Mouse (Mus musculus) left cerebral cortex, postnatal 10 days (tissue): ENCODE results near the gene Cacnb3. TPM values are rescaled to one million over a fixed set of nuclear protein-coding genes. Genes with fewer than 3 reads are reported as not detected.
A peak's percentile ranks its signal among the peaks of the same experiment; 100 is the strongest.

Experiments used
- DNase-seq, 2 experiments: peaks; one replicate each; pipeline ENCODE4 v3.0.0; 2021 to 2022; ENCODE audit warnings: low spot score in 2 of 2, mixed read lengths in 1 of 2; ENCODE audit errors: extremely low spot score in 1 of 2
- intact Hi-C: fragments of 180-260 bp; cut with DNase I; formaldehyde crosslinking; loops from one replicate; pipeline ENCODE4 v1.15.1; 2025
- total RNA-seq, 2 experiments: library from RNA; stranded (reverse); gene quantifications; 2 replicates each; pipeline ENCODE4 v1.2.3; 2021

Cacnb3 gene
- total RNA-seq, 2 experiments from 2014 or later = 173 to 185 TPM

GRCm38 (mm10) chr15:98662567-98663545 is 32.2 kb downstream of the Cacnb3 start, which contains the start of gene Ddx23:
Gene Ddx23, minus strand, starts transcription at chr15:98662894.
- peak; percentile 95 to 97 for DNase-seq
- intact Hi-C loops = loop anchor here (5.0 kb wide), 1 partner anchor 129 kb away; no protein-coding TSS in a partner anchor

- DNase-seq = no peak
- intact Hi-C loops = loop anchor here (2.0 to 5.0 kb wide), 2 partner anchors 35 to 128 kb away; no protein-coding TSS in a partner anchor
These were observed 33.6 kb downstream of the Cacnb3 start for GRCm38 (mm10) chr15:98664042-98664907.

GRCm38 (mm10) chr15:98672592-98672991 is 42.0 kb downstream of the Cacnb3 start:
- intact Hi-C loops = no loop called here
- no peak for DNase-seq

- intact Hi-C loops = no loop called here
- DNase-seq = no peak
These were observed 43.1 kb downstream of the Cacnb3 start for GRCm38 (mm10) chr15:98673732-98674131.

GRCm38 (mm10) chr15:98674284-98674993 is 43.8 kb downstream of the Cacnb3 start:
- intact Hi-C loops = no loop called here
- DNase-seq = peak; percentile 63 to 75

- intact Hi-C loops = no loop called here
- no peak for DNase-seq
These were observed 44.4 kb downstream of the Cacnb3 start for GRCm38 (mm10) chr15:98674994-98675545.

GRCm38 (mm10) chr15:98675634-98676250 is 45.1 kb downstream of the Cacnb3 start:
- no peak for DNase-seq
- intact Hi-C loops = no loop called here

- DNase-seq = peak in 1 of 2 experiments; percentile 62
- intact Hi-C loops = no loop called here
These were observed 45.8 kb downstream of the Cacnb3 start for GRCm38 (mm10) chr15:98676471-98676870.

GRCm38 (mm10) chr15:98676940-98677728 is 46.5 kb downstream of the Cacnb3 start, which contains the start of gene Rnd1:
Gene Rnd1, minus strand, starts transcription at chr15:98677461.
- intact Hi-C loops = no loop called here
- peak; percentile 88 to 92 for DNase-seq

GRCm38 (mm10) chr15:98677977-98678376 is 47.3 kb downstream of the Cacnb3 start:
- intact Hi-C loops = no loop called here
- DNase-seq = no peak

- intact Hi-C loops = no loop called here
These were observed 50.0 kb downstream of the Cacnb3 start for GRCm38 (mm10) chr15:98680660-98681059.

GRCm38 (mm10) chr15:98681633-98682032 is 51.0 kb downstream of the Cacnb3 start:
- intact Hi-C loops = no loop called here
- DNase-seq = no peak

More at GRCm38 (mm10) chr15:98680660-98681059, 50.0 kb downstream of the Cacnb3 start:
- no peak for DNase-seq

GRCm38 (mm10) chr15:98683177-98683576 is 52.5 kb downstream of the Cacnb3 start:
- no peak for DNase-seq
- intact Hi-C loops = no loop called here

GRCm38 (mm10) chr15:98683746-98684145 is 53.1 kb downstream of the Cacnb3 start:
- DNase-seq = no peak
- intact Hi-C loops = no loop called here

- intact Hi-C loops = no loop called here
- DNase-seq = no peak
These were observed 55.3 kb downstream of the Cacnb3 start for GRCm38 (mm10) chr15:98685926-98686325.

- no peak for DNase-seq
- intact Hi-C loops = no loop called here
These were observed 59.0 kb downstream of the Cacnb3 start for GRCm38 (mm10) chr15:98689682-98690081.
